Mouse (Mus musculus) ES-Bruce4 (cell line): ENCODE data around the gene Pappa. TPM values are rescaled to one million over a fixed set of nuclear protein-coding genes. Genes with fewer than 3 reads are reported as not detected.

Source experiments
- H3K27ac ChIP-seq: 2 replicates; pipeline ENCODE4 v1.5.1; 2012; ENCODE audit warnings: low read length, inconsistent platforms; ENCODE audit not compliant: insufficient read depth
- H3K27me3 ChIP-seq: 2 replicates; pipeline ENCODE4 v1.6.1; 2012; ENCODE audit warnings: mild to moderate bottlenecking, low read length, inconsistent platforms; ENCODE audit not compliant: control insufficient read depth, poor library complexity, insufficient read depth, severe bottlenecking
- H3K36me3 ChIP-seq: 2 replicates; pipeline ENCODE4 v1.6.1; 2012; ENCODE audit warnings: inconsistent platforms, mild to moderate bottlenecking, low read length, moderate library complexity; ENCODE audit not compliant: control insufficient read depth, poor library complexity, insufficient read depth, severe bottlenecking
- H3K4me1 ChIP-seq: one replicate; pipeline ENCODE4 v1.8.1; 2011; ENCODE audit warnings: low read length; ENCODE audit not compliant: control insufficient read depth, insufficient read depth
- H3K4me3 ChIP-seq: 2 replicates; pipeline ENCODE4 v1.5.1; 2011; ENCODE audit warnings: low read depth, mild to moderate bottlenecking, low read length
- H3K9ac ChIP-seq: 2 replicates; pipeline ENCODE4 v1.6.1; 2012; ENCODE audit warnings: low read depth, mild to moderate bottlenecking, inconsistent platforms; ENCODE audit not compliant: poor library complexity, severe bottlenecking
- H3K9me3 ChIP-seq: replicated peaks from 2 replicates; pipeline ENCODE4 v1.6.1; 2012; ENCODE audit warnings: mild to moderate bottlenecking, low read length, inconsistent platforms; ENCODE audit not compliant: control insufficient read depth, poor library complexity, insufficient read depth, severe bottlenecking
- CTCF ChIP-seq: IDR thresholded peaks from one replicate; pipeline ENCODE4 v1.8.1; 2011; ENCODE audit warnings: low read depth, low read length
- EP300 ChIP-seq: IDR thresholded peaks from 2 replicates; pipeline ENCODE4 v1.6.1; 2011; ENCODE audit warnings: low read depth, low read length; ENCODE audit not compliant: insufficient read depth
- POLR2A ChIP-seq: IDR thresholded peaks from one replicate; pipeline ENCODE4 v1.8.1; 2011; ENCODE audit warnings: low read length; ENCODE audit not compliant: insufficient read depth
- polyA plus RNA-seq: library from polyadenylated mRNA; stranded (reverse); fragments of >200 nt; gene quantifications from 2 replicates; pipeline ENCODE4 v1.2.4, GENCODE M21; 2011; ENCODE audit warnings: low read depth; ENCODE audit not compliant: missing spikeins, insufficient read depth, insufficient read length

Pappa gene
- polyA plus RNA-seq, 1 experiment, result 1.1 TPM

DNA sequence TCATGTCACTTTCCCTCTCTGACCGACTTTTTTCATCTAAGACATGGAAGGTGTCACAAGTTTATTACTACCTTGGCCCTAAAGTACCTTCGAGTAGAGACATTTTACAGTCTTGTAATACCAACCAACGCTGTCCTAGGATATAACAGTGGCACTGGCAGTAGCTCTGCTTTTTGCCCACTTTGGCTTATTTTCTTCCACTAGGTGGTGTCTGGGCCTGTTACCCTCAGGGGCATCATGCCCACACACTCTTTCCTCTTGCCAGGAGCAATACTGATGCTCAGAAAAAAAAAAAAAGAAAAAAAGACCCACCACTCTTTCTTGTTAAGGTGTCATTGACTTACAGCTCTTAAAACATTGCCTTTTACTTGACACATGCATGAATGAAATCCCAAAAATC, 8.7 kb downstream of the Pappa start:
- peaks cover 1% of the 10 kb centered on the region for H3K27me3 ChIP-seq
- no peak overlapping the region for H3K9ac ChIP-seq
- no peak overlapping the region for H3K27ac ChIP-seq
- TF ChIP-seq POLR2A (no peak), EP300 (no peak), CTCF (no peak)
- H3K4me3 ChIP-seq, result no peak overlapping the region
- H3K4me1 ChIP-seq, result no peaks in the 10 kb centered on the region
- no peaks in the 10 kb centered on the region for H3K9me3 ChIP-seq
- no peaks in the 10 kb centered on the region for H3K36me3 ChIP-seq

DNA sequence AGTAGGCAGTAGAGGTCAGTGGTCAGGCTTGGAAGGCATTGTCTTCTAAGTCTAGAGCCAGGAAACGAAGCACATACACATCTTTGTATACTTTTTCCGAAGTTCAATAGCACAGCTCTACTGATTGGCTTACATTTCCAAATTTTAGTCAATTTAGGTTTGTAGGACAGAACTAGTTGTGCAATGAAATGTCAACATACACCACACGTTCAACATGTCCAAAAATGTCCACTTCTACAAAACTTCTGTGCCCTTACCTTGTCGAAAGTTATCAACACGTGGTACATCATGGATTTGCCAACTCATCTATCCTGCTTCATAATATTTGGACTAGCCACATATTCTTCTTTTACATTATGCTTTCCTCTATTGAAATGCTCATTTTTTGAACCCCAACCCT, 10.4 kb downstream of the Pappa start:
- Histone ChIP-seq H3K9me3 (no peaks in the 10 kb centered on the region), H3K9ac (no peak overlapping the region), H3K27me3 (no peaks in the 10 kb centered on the region; the same call in 1 of the 2 replicates), H3K4me3 (no peak overlapping the region), H3K27ac (no peak overlapping the region), H3K4me1 (no peaks in the 10 kb centered on the region), H3K36me3 (no peaks in the 10 kb centered on the region)
- TF ChIP-seq EP300 (no peak), POLR2A (no peak), CTCF (no peak)

DNA sequence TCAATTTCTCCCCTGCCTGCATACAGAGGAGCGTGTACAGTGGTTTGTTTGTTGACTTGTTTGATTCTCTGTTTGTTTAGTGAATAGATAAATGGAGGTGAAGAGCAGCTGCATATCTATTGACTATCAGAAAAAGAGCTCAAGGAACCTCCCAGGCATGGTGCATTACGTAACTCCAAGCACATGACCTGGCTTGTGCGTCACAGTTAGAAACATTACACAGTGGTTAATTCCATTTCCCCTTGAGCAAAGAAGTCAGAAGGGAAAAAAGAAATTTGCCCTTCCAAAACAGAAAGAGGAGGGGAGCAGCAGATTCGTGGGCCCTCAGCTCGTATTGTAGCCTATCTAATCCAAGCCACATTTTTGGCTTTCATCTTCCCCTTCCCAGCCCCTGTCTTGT, 11.1 kb downstream of the Pappa start:
- no peak for TF ChIP-seq EP300
- TF ChIP-seq CTCF, result no peak
- no peak for TF ChIP-seq POLR2A
- Histone ChIP-seq H3K27me3 (no peaks in the 10 kb centered on the region), H3K9me3 (no peaks in the 10 kb centered on the region), H3K4me3 (no peak overlapping the region), H3K4me1 (no peaks in the 10 kb centered on the region), H3K9ac (no peak overlapping the region), H3K27ac (no peak overlapping the region), H3K36me3 (no peaks in the 10 kb centered on the region)

DNA sequence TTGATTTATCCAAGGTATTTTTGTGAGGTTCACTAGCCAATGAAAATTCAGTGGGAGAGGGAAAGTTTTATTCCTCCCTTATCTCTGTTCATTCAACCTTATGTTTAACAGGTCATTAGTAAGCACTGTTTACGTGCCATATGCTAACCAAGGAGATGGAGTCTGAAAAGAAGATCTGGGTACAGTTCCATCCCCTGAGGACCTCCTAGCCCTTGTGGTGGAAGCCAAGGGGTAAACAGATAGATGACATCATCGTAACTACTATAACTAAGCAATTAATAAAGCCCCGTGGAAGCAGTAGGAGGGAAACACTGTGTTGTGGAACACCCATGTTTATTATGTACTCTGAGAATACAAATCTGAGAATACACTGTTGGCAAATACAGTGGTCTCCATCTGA, 12.6 kb downstream of the Pappa start:
- Histone ChIP-seq H3K9me3 (no peaks in the 10 kb centered on the region), H3K36me3 (no peaks in the 10 kb centered on the region)

DNA sequence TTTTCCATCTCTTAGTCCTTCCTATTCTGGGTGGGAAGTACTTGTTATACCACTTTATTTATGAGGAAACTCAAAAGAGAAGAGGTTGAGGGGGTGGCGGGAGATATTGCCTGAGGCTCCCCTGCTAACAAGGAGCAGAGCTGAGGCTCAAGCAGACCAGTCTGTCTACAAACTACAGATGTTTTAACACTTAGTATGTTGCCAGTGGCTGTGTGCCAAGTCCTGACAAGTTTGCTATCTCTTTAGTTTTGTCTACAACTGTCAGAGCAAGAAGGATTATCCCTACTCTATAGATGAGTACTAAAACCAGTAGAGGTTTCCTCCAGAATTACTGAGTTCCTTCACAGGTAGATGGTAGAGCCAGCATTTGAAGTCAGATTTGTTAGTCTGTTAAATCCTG, 23.0 kb downstream of the Pappa start:
- no peak overlapping the region for H3K27ac ChIP-seq
- TF ChIP-seq CTCF (no peak), EP300 (no peak), POLR2A (no peak)
- no peak overlapping the region for H3K9ac ChIP-seq
- H3K36me3 ChIP-seq, result no peaks in the 10 kb centered on the region
- H3K9me3 ChIP-seq, result no peaks in the 10 kb centered on the region
- no peaks in the 10 kb centered on the region; the same call in 1 of the 2 replicates for H3K27me3 ChIP-seq
- H3K4me1 ChIP-seq, result no peaks in the 10 kb centered on the region
- H3K4me3 ChIP-seq, result no peak overlapping the region

More for the DNA sequence above, 12.6 kb downstream of the Pappa start:
- Histone ChIP-seq H3K27ac (no peak overlapping the region), H3K4me1 (no peaks in the 10 kb centered on the region), H3K9ac (no peak overlapping the region), H3K27me3 (no peaks in the 10 kb centered on the region), H3K4me3 (no peak overlapping the region)
- TF ChIP-seq POLR2A (no peak), CTCF (no peak), EP300 (no peak)

DNA sequence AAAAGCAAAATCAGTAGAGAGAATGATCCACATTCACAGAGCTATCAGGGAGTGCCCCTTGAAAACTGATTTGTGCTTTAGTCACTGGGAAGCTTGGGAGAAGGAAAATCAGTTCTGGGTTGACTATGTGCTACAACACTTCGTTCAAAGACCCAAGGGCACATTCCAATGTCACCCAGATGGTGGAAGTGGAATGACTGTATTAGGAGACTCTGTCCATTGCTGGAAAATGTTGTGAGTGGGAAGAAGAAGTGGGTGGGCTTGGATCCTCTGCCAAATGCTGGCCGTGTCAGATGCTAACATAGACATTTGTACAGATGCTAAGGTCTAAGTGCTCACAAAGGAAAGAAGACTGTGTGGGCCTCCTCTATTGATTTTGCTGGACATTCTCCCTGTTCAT, 29.6 kb downstream of the Pappa start:
- H3K9me3 ChIP-seq, result no peaks in the 10 kb centered on the region
- TF ChIP-seq EP300, result no peak
- no peak for TF ChIP-seq POLR2A
- TF ChIP-seq CTCF, result no peak
- H3K4me3 ChIP-seq, result no peak overlapping the region
- H3K36me3 ChIP-seq, result no peaks in the 10 kb centered on the region
- no peaks in the 10 kb centered on the region for H3K4me1 ChIP-seq
- no peak overlapping the region for H3K27ac ChIP-seq
- H3K9ac ChIP-seq, result no peak overlapping the region
- H3K27me3 ChIP-seq, result no peaks in the 10 kb centered on the region
